Mouse (Mus musculus): Measurements from ENCODE around the gene Pglyrp2.

DNA sequence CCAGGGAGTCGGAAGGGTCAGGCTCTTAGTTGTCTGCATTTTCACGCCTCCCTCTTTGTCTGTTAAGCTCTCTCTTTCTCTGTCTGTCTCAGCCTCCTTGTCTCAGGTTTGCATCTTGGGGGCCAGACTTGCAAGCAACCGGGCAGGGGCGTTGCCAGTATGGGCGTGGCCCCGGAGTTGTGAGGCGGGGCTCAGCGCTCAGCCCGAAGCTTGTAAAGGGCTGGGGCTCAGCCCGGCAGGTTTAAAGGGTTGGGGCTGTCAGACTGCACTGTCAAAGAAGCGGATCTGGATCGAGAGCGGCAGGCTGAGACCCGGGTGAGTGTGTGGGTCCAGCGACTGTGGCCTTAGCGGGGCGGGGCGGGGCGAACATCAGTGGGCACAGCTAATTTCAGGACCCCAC lies 28.5 kb upstream of the Pglyrp2 start, which contains the start of gene Cyp4f39:
- TF ChIP-seq EP300 (IDR thresholded peaks at IDR 0.05) = no peak
- no peak for TF ChIP-seq CTCF (IDR thresholded peaks at IDR 0.05)
